Mouse (Mus musculus) liver, adult (tissue): ENCODE results near the gene Setd7.

ENCODE experiments used
- GATA4 ChIP-seq: IDR thresholded peaks from 2 replicates; pipeline ENCODE4 v1.6.1; 2014; ENCODE audit warnings: mild to moderate bottlenecking, low read length; ENCODE audit not compliant: insufficient replicate concordance

The Setd7 gene

GRCm38 (mm10) chr3:51560511-51561108 lies at the start of gene Setd7:
Gene Setd7, minus strand, starts transcription at chr3:51560879.
- no peak; the same call in 1 of the 2 replicates for TF ChIP-seq GATA4

- no peak for TF ChIP-seq GATA4
Measured at GRCm38 (mm10) chr3:51604489-51604888, 43.8 kb upstream of the Setd7 start.

GRCm38 (mm10) chr3:51603705-51604291 lies 43.1 kb upstream of the Setd7 start:
- no peak for TF ChIP-seq GATA4

- TF ChIP-seq GATA4: no peak
Measured at GRCm38 (mm10) chr3:51601461-51601860, 40.8 kb upstream of the Setd7 start.

GRCm38 (mm10) chr3:51600728-51601127 lies 40.0 kb upstream of the Setd7 start:
- no peak for TF ChIP-seq GATA4

GRCm38 (mm10) chr3:51599057-51599630 lies 38.5 kb upstream of the Setd7 start:
- TF ChIP-seq GATA4: no peak

- TF ChIP-seq GATA4: no peak
Measured at GRCm38 (mm10) chr3:51596538-51596937, 35.9 kb upstream of the Setd7 start.

GRCm38 (mm10) chr3:51593506-51593905 lies 32.8 kb upstream of the Setd7 start:
- no peak for TF ChIP-seq GATA4

- TF ChIP-seq GATA4: no peak
Measured at GRCm38 (mm10) chr3:51591591-51591990, 30.9 kb upstream of the Setd7 start.

- no peak for TF ChIP-seq GATA4
Measured at GRCm38 (mm10) chr3:51590207-51590892, 29.7 kb upstream of the Setd7 start.

GRCm38 (mm10) chr3:51587697-51588262 lies 27.1 kb upstream of the Setd7 start:
- no peak for TF ChIP-seq GATA4

- no peak for TF ChIP-seq GATA4
Measured at GRCm38 (mm10) chr3:51583574-51584391, 23.1 kb upstream of the Setd7 start.

- no peak for TF ChIP-seq GATA4
Measured at GRCm38 (mm10) chr3:51577816-51578749, 17.4 kb upstream of the Setd7 start.

GRCm38 (mm10) chr3:51577359-51577758 lies 16.7 kb upstream of the Setd7 start:
- no peak for TF ChIP-seq GATA4
